Mouse (Mus musculus): ENCODE data around the gene Elovl2. TPM values are rescaled to one million over a fixed set of nuclear protein-coding genes. Genes with fewer than 3 reads are reported as not detected.
"Not testable (repeated sequence)": the region's sequence is repeated elsewhere in the genome, so short reads cannot be mapped to it uniquely, and the experiment has no call there.

Gene Elovl2
- polyA plus RNA-seq, 1 experiment from 2014 or later: 5.4 TPM

GRCm38 (mm10) chr13:41219687-41220303 is 410 bp downstream of the Elovl2 start:
- peak overlapping the region; percentile 49 for H3K9ac ChIP-seq
- DNase-seq (no peak), ATAC-seq (ENCODE audit: insufficient read depth) (peak; percentile 36)
- H3K27ac ChIP-seq (ENCODE audit: low read depth): no peak overlapping the region
- no peaks in the 10 kb centered on the region for H3K4me1 ChIP-seq (ENCODE audit: insufficient read depth)
- peaks cover 9% of the 10 kb centered on the region; the same call in 1 of the 2 replicates for H3K9me3 ChIP-seq (ENCODE audit: low read depth, low read length)
- H3K4me2 ChIP-seq: peak overlapping the region; percentile 72
- 2% methylated on average over 24 of the region's 39 CpGs for WGBS
- peak overlapping the region; percentile 57 for H3K4me3 ChIP-seq (ENCODE audit: low read depth, low read length)
- no peak for TF ChIP-seq CTCF (IDR thresholded peaks at IDR 0.05; ENCODE audit: low read depth)
- H3K27me3 ChIP-seq (ENCODE audit: insufficient read depth, low read length): no peaks in the 10 kb centered on the region
- H3K36me3 ChIP-seq (ENCODE audit: insufficient read depth): no peaks in the 10 kb centered on the region

GRCm38 (mm10) chr13:41219056-41219455 is 1.1 kb downstream of the Elovl2 start:
- TF ChIP-seq CTCF (IDR thresholded peaks at IDR 0.05; ENCODE audit: low read depth): no peak
- peak; percentile 3 for DNase-seq
- H3K9me3 ChIP-seq (ENCODE audit: low read depth, low read length): peaks cover 9% of the 10 kb centered on the region; the same call in 1 of the 2 replicates
- H3K27ac ChIP-seq (ENCODE audit: low read depth): no peak overlapping the region
- H3K36me3 ChIP-seq (ENCODE audit: insufficient read depth): no peaks in the 10 kb centered on the region
- no peak overlapping the region for H3K4me3 ChIP-seq (ENCODE audit: low read depth, low read length)
- peak overlapping the region; percentile 72 for H3K4me2 ChIP-seq
- 15% methylated on average over 1 of the region's 1 CpGs for WGBS
- no peak for ATAC-seq (ENCODE audit: insufficient read depth)
- no peak overlapping the region for H3K9ac ChIP-seq
- H3K4me1 ChIP-seq (ENCODE audit: insufficient read depth): no peaks in the 10 kb centered on the region
- H3K27me3 ChIP-seq (ENCODE audit: insufficient read depth, low read length): no peaks in the 10 kb centered on the region

GRCm38 (mm10) chr13:41216236-41216635 is 4.0 kb downstream of the Elovl2 start:
- Histone ChIP-seq H3K9me3 (ENCODE audit: low read depth, low read length) (peaks cover 8% of the 10 kb centered on the region; the same call in 1 of the 2 replicates), H3K4me1 (ENCODE audit: insufficient read depth) (peaks cover 9% of the 10 kb centered on the region; the same call in 1 of the 2 replicates), H3K36me3 (ENCODE audit: insufficient read depth) (no peaks in the 10 kb centered on the region), H3K27ac (ENCODE audit: low read depth) (no peak overlapping the region), H3K27me3 (ENCODE audit: insufficient read depth, low read length) (no peaks in the 10 kb centered on the region), H3K4me2 (no peak overlapping the region), H3K4me3 (ENCODE audit: low read depth, low read length) (no peak overlapping the region), H3K9ac (no peak overlapping the region)
- no peak for TF ChIP-seq CTCF (IDR thresholded peaks at IDR 0.05; ENCODE audit: low read depth)
- DNase-seq (no peak), ATAC-seq (ENCODE audit: insufficient read depth) (no peak)
- 76% methylated on average over 3 of the region's 3 CpGs for WGBS

- H3K27ac ChIP-seq (ENCODE audit: low read depth): no peak overlapping the region
- no peaks in the 10 kb centered on the region for H3K36me3 ChIP-seq (ENCODE audit: insufficient read depth)
- no peaks in the 10 kb centered on the region for H3K27me3 ChIP-seq (ENCODE audit: insufficient read depth, low read length)
- no peak overlapping the region for H3K4me3 ChIP-seq (ENCODE audit: low read depth, low read length)
- H3K4me1 ChIP-seq (ENCODE audit: insufficient read depth): peaks cover 9% of the 10 kb centered on the region; the same call in 1 of the 2 replicates
- ATAC-seq (ENCODE audit: insufficient read depth) (no peak), DNase-seq (no peak)
- peaks cover 2% of the 10 kb centered on the region; the same call in 1 of the 2 replicates for H3K9me3 ChIP-seq (ENCODE audit: low read depth, low read length)
- no peak overlapping the region for H3K4me2 ChIP-seq
- no peak overlapping the region for H3K9ac ChIP-seq
- no peak for TF ChIP-seq CTCF (IDR thresholded peaks at IDR 0.05; ENCODE audit: low read depth)
- 73% methylated on average over 6 of the region's 6 CpGs for WGBS
These were observed 4.5 kb downstream of the Elovl2 start for GRCm38 (mm10) chr13:41215669-41216068.

GRCm38 (mm10) chr13:41212558-41213322 is 7.5 kb downstream of the Elovl2 start:
- no peak for TF ChIP-seq CTCF (IDR thresholded peaks at IDR 0.05; ENCODE audit: low read depth)
- no peaks in the 10 kb centered on the region for H3K36me3 ChIP-seq (ENCODE audit: insufficient read depth)
- DNase-seq: peak; percentile 53
- WGBS: 43% methylated on average over 6 of the region's 6 CpGs
- peak overlapping the region; percentile 65 for H3K27ac ChIP-seq (ENCODE audit: low read depth)
- H3K4me3 ChIP-seq (ENCODE audit: low read depth, low read length): no peak overlapping the region
- H3K9me3 ChIP-seq (ENCODE audit: low read depth, low read length): no peaks in the 10 kb centered on the region
- ATAC-seq (ENCODE audit: insufficient read depth): no peak
- H3K9ac ChIP-seq: no peak overlapping the region
- peaks cover 9% of the 10 kb centered on the region; the same call in 1 of the 2 replicates for H3K4me1 ChIP-seq (ENCODE audit: insufficient read depth)
- no peaks in the 10 kb centered on the region for H3K27me3 ChIP-seq (ENCODE audit: insufficient read depth, low read length)
- no peak overlapping the region for H3K4me2 ChIP-seq

- no peak for TF ChIP-seq CTCF (IDR thresholded peaks at IDR 0.05; ENCODE audit: low read depth)
- WGBS: 73% methylated on average over 4 of the region's 4 CpGs
These were observed 8.9 kb downstream of the Elovl2 start for GRCm38 (mm10) chr13:41211276-41211675.

GRCm38 (mm10) chr13:41206241-41206640 is 14.0 kb downstream of the Elovl2 start:
- no peaks in the 10 kb centered on the region for H3K36me3 ChIP-seq (ENCODE audit: insufficient read depth)
- ATAC-seq (ENCODE audit: insufficient read depth): no peak

More at GRCm38 (mm10) chr13:41211276-41211675, 8.9 kb downstream of the Elovl2 start:
- Histone ChIP-seq H3K9ac (no peak overlapping the region), H3K27ac (ENCODE audit: low read depth) (no peak overlapping the region), H3K9me3 (ENCODE audit: low read depth, low read length) (no peaks in the 10 kb centered on the region), H3K4me2 (no peak overlapping the region), H3K36me3 (ENCODE audit: insufficient read depth) (no peaks in the 10 kb centered on the region), H3K27me3 (ENCODE audit: insufficient read depth, low read length) (no peaks in the 10 kb centered on the region), H3K4me1 (ENCODE audit: insufficient read depth) (peaks cover 9% of the 10 kb centered on the region; the same call in 1 of the 2 replicates), H3K4me3 (ENCODE audit: low read depth, low read length) (no peak overlapping the region)
- DNase-seq: no peak
- no peak for ATAC-seq (ENCODE audit: insufficient read depth)

GRCm38 (mm10) chr13:41205568-41205967 is 14.6 kb downstream of the Elovl2 start:
- H3K36me3 ChIP-seq (ENCODE audit: insufficient read depth); ATAC-seq (ENCODE audit: insufficient read depth); H3K4me1 ChIP-seq (ENCODE audit: insufficient read depth); H3K9me3 ChIP-seq (ENCODE audit: low read depth, low read length); H3K4me3 ChIP-seq (ENCODE audit: low read depth, low read length); DNase-seq; H3K4me2 ChIP-seq; H3K27ac ChIP-seq (ENCODE audit: low read depth); H3K27me3 ChIP-seq (ENCODE audit: insufficient read depth, low read length); H3K9ac ChIP-seq: not testable (repeated sequence)

More at GRCm38 (mm10) chr13:41206241-41206640, 14.0 kb downstream of the Elovl2 start:
- Histone ChIP-seq H3K9me3 (ENCODE audit: low read depth, low read length) (no peaks in the 10 kb centered on the region), H3K27ac (ENCODE audit: low read depth) (no peak overlapping the region), H3K9ac (no peak overlapping the region), H3K4me3 (ENCODE audit: low read depth, low read length) (no peak overlapping the region), H3K27me3 (ENCODE audit: insufficient read depth, low read length) (no peaks in the 10 kb centered on the region), H3K4me1 (ENCODE audit: insufficient read depth) (no peaks in the 10 kb centered on the region), H3K4me2 (no peak overlapping the region)
- DNase-seq: no peak
- TF ChIP-seq CTCF (IDR thresholded peaks at IDR 0.05; ENCODE audit: low read depth): no peak
- 75% methylated on average over 5 of the region's 5 CpGs for WGBS

Measured in lung, embryonic 14.5 days (tissue).